Mouse (Mus musculus) heart, postnatal 36 days (tissue): ENCODE measurements around the gene Gpx1. TPM values are rescaled to one million over a fixed set of nuclear protein-coding genes. Genes with fewer than 3 reads are reported as not detected.

Source experiments
- DNase-seq, 2 experiments: peaks; one replicate each; pipeline ENCODE4 v3.0.0; 2021 to 2022
- intact Hi-C: fragments of 180-260 bp; cut with DNase I; formaldehyde crosslinking; loops from one replicate; pipeline ENCODE4 v1.15.1; 2025
- total RNA-seq, 2 experiments: library from RNA; stranded (reverse); gene quantifications; 2 replicates each; pipeline ENCODE4 v1.2.3; 2021

Gene Gpx1
- total RNA-seq, 2 experiments from 2014 or later = 103 to 108 TPM

DNA sequence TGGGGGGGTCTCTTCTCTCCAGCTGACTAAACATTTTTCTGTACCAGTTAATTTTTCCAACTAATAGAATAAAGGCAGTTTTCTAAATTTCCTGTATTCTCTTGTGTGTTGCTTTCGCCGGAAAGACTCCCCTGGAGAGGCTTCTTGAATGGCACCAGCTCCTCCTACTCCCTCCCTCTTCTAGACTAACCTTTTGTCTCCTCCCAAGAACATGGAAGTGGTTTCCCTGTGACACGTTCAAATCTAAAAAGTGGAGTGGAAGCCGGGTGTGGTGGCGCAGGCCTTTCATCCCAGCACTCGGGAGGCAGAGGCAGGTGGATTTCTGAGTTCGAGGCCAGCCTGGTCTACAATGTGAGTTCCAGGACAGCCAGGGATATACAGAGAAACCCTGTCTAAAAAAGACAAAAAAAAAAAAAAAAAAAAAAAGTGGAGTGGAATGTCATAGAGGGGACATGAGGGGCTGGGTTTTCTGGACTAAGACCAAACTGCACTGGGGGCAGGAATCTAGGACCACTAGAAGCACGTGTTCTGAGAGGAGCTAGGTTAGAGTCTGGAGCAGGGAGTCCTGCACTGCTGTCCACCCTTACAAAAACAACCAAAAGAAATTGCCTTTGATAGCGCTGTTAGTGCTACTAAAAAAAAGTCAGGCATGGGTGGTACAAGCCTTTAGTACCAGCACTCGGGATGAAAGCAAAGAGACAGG, 704 bp upstream of the Gpx1 start:
- DNase-seq = no peak
- intact Hi-C loops = loop anchor here (2.0 kb wide), 1 partner anchor 13 kb away; no protein-coding TSS in a partner anchor

DNA sequence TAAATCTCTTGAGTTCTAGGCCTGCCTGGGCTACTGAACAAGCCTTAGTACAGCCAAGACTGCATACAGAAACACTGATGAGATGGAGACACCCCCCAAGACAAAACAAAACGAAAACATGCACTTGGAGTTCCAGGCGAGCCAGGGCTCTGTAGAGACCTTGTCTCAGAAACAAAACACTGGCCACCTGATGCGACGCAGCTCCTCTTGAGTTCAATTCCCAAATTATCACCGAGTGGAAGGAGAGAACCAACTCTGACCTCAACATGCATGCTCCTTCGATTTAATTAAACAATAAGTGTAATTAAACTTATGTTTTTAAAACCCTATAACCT, 185 bp upstream of the Gpx1 start:
- no peak for DNase-seq
- intact Hi-C loops = loop anchor here (2.0 kb wide), 1 partner anchor 14 kb away; no protein-coding TSS in a partner anchor

DNA sequence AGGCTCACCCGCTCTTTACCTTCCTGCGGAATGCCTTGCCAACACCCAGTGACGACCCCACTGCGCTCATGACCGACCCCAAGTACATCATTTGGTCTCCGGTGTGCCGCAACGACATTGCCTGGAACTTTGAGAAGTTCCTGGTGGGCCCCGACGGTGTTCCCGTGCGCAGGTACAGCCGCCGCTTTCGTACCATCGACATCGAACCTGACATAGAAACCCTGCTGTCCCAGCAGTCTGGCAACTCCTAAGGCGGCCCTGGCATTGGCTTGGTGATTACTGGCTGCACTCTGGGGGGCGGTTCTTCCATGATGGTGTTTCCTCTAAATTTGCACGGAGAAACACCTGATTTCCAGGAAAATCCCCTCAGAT, 1.2 kb downstream of the Gpx1 start:
- intact Hi-C loops = loop anchor here (1.0 to 2.0 kb wide), 2 partner anchors 15 to 34 kb away; partner anchors contain the start of genes Rhoa and Tcta
- peak; percentile 33 to 34 for DNase-seq

DNA sequence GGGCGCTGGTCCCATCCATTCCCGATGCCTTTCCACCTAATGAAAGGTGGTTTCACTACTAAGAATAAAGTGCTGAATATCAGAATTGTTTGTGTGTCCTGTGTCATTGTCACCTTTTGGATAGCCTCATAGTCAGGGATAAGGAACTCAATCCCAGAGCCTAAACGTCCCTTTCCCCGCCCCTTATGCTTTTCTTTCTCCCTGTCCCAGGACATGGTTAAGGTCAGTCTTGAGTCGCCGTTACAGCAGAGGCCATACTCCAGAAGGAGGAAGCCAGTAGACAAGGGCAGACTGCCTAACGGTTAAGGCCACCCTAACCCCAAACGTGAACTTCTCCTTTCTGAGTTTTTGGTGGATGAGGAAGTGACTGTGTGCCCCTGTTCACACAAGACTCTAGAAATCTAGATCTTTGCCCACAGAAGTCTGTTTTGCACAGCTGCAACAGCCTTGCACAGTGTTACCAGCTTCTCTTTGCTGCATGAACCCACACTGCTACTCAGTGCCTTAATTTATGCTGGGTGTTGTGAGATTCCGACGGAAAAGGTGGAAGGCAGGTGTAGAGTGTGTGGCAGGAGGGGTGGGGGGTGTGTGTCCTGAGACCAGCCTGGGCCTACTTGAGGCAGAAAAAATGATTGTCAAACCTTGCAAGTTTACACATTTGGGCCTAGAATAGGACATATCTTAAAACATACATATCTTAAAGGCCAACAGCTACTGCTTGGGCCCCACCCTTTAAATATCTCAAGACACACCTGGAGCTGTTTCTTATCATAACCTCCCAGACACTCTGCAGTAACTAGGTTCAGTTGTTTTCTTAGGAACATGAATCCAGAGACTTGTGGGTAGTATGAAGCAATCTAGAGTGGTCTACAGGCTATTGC, 1.8 kb downstream of the Gpx1 start:
- intact Hi-C loops = no loop called here
- peak in 1 of 2 experiments; percentile 31 for DNase-seq

DNA sequence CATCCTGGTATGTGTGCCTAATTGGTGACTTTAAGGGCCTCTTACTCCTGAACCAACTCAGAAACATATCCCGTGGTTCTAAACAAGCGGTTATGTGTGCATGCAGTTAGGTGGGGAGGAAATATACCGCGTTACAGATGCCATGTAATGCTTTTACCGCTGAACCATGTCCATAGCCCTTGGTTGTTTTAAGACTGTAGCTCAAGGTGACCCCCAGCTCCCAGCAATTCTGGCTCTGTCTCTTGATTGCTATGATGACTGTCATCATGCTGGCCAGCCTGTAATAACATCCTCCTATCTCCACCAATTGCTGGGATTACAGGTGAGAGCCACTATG, 2.4 kb downstream of the Gpx1 start:
- no peak for DNase-seq
- intact Hi-C loops = no loop called here

DNA sequence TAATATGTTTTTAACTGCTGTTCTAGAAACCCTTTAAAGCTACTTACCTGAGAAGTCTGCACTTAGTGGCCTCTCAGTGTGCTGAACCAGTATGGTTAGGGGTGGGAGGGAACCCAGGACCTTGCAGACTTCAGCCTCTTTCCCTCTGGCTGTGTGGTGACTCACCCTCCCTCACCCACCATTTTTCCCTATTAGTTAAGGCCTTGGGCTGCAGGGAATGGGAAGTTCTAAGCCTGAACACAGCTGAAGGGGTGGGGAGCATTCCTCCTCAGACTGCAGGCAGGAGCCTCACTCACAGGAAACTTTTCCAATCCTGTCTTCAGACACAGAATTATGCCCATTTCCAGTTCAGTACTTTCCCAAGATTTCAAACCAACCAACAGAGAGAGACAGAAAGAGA, 3.1 kb downstream of the Gpx1 start:
- intact Hi-C loops = no loop called here
- DNase-seq = no peak

DNA sequence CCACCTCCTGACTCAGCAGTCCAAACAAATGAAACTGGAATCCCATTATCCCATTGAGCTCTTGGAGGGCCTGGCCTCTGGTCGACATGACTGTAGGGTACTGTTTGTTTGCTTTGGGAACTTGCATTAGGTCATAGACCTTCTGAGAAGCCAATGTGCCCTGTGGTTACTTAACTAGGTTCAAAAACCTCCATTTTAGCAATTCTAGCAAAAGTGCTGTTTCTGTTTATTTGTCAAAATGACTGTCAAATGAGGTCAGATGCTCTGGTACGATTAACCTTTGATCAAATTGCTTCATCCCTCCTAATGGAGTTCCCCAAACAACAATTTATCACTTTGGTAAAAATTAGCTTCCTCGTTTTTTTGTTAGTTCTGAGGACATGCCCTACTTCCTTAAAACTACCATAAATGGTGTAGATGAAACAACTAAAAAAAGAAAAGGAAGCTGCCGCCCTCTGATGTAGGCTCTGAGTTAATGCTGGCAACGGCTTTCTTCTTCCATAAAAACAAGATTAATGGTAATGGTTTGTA, 3.7 kb downstream of the Gpx1 start:
- DNase-seq = no peak
- intact Hi-C loops = no loop called here

DNA sequence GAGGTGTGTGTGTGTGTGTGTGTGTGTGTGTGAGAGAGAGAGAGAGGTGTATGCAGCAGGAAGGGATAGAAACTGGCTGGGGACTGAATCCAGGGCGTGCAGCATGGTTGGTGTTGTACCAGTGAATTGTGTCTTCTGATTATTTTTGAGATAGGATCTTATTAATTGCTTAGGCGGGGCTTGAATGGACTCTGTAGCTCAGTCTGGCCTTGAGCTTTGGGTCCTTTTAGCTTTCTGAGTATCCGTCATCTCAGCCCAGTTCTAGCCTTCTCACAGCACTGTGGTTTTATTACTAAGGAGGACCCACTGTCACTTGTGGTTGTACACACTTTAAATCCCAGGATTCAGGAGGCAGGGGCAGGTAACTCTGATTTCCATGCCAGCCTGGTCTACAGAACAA, 4.6 kb downstream of the Gpx1 start:
- intact Hi-C loops = no loop called here

DNA sequence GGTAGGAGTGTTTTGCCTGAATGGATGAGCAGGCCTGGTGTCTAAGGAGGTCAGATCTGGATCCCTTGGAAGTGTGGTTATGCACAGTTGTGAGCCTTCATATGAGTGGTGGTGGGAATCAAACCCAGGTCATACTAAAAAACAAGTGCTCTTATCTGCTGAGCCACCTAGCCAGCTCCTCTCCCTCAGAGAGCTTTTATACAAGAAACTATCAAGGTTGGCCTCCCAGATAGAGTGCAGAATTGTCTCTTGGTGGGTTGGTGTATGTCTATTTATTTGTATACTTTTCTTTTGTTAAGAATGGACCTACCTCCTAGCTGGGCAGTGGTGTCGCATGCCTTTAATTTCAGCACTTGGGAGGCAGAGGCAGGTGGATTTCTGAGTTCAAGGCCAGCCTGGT, 5.1 kb downstream of the Gpx1 start:
- no peak for DNase-seq
- intact Hi-C loops = no loop called here

More for the DNA sequence above, 4.6 kb downstream of the Gpx1 start:
- DNase-seq = no peak

DNA sequence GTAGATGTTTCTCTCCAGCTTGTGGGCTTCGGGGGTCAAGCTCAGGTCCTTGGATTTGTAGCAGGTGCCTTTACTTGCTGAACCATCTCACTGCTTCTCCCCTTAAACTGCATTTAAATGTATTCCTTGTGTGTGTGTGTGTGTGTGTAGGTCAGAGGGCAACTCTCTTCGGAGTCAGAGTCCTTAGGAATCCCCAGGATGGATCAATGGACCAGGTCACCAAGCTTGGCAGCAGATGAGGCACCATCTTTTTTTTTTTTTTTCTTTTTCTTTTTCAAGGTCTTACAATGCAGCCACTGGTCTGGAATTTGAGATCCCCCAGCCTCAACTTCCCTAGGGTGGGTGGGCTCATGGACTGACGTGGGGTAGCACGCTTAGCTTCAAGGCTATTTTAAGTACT, 5.8 kb downstream of the Gpx1 start:
- intact Hi-C loops = no loop called here

DNA sequence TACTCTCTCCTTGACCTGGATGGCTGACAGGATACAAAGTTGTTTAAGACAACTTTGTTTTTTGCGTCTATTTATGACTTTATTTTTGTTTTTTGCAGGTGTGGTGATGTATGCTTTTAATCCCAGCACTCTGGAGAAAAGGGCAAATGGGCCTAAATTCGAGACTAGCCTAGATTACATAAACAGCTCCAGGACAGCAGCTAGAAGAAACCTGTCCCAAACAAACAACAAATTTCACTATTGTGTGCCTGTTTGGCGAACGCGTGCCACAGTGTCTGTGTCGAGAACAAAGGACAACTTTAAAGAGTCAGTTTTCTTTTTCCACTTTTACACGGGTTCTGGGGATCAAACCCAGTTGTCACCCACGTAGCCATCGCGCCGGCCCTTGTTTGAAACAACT, 8.3 kb downstream of the Gpx1 start:
- no peak for DNase-seq
- intact Hi-C loops = loop anchor here (1.0 kb wide), 1 partner anchor 41 kb away; the partner anchor contains the start of genes Rhoa and Tcta

More for the DNA sequence above, 5.8 kb downstream of the Gpx1 start:
- DNase-seq = no peak

DNA sequence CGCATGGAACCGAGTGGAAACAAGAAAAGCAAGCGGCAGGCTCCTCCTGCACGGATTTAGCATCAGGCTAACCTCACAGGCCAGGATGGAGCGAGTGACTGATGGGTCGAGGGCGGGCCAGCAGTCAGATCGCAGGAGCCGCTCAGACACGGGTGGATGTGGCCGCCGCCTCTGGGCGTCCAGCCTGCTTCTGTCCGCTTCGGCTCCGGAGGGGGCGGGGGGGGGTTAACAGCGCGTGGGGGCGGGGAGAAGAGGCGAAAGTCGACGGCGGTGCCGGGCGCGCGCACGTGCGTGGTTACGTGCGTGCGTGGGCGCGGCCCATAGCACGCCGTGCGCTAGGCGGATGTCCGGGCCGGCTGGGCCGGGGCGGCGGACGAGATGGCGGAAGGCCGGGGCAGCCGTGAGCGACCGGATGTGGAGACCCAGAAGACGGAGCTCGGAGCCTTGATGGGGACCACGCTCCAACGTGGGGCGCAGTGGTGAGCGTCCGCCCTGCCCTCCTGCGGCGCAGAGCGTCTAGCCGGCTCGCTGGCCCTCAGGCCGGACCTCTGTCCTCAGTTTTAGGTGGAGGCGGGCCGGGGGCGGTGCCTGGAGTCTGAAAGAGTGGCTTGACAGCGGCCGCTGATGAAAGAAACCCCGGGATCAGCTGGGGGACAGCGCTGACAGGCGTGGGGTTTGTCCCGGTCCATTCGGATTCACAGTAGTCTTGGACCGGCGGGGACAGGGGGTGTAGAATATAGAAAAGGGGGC, 9.0 kb downstream of the Gpx1 start, which contains the start of gene Usp4:
Gene Usp4, plus strand, starts transcription at position 314 of the 750 bp plus-strand sequence.
- DNase-seq = peak; percentile 85 to 91
- intact Hi-C loops = loop anchor here (1.0 kb wide), 1 partner anchor 41 kb away; the partner anchor contains the start of genes Rhoa and Tcta

DNA sequence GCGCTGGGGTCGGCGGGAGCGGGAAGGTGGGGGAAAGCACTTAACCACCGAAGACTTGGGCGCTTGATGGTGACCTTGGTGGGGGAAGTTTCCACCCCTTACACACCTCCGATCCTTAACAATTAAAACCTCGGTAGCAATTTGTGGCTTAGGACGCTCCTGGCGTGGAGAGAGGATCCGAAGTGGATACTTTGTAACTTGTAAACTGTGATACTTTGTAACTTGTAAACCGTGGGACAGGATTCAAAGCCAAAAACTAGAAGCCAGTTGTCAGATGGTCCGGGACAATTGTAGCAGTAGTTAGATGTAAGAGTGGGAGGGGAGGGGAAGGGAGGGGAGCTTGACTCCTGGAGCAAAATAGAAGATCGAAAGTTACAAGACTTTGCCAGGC, 9.6 kb downstream of the Gpx1 start:
- intact Hi-C loops = no loop called here
- no peak for DNase-seq

DNA sequence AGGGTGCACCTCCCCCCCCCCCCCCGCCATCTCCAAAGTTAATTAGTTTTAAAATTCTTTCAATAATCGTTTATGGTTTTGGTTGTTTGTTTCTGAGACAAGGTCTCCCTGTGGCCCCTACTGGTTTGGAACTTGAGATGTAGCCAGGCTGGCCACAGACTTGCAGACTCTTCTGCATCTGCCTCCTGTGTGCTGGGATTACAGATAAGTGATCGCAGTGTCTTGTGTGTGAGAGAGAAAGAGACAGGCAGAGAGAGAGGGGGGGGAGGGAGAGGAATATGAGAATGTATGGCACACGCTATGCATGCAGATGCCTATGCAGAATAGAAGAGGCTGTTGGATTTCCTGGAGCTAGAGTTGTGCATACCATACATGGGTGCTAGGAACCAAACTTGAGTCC, 11.0 kb downstream of the Gpx1 start:
- intact Hi-C loops = no loop called here
- no peak for DNase-seq

DNA sequence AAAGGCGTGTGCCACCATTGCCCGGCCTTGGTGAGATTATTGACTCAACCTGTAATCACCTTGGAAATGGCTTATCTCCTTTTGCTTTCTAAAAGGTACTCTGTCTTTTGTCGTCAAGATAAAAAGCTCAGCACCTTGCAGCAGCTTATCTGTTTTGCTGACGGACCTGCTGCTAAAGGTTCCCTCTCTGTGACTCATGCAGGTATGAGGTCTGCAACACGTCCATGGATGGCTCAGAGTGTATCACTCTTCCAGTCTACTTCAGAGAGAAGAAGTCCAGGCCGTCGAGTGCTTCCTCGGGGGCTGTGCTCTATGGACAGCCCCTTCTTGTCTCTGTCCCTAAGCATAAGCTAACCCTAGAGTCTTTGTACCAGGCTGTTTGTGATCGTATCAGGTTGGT, 39.5 kb downstream of the Gpx1 start:
- DNase-seq = no peak
- intact Hi-C loops = no loop called here

DNA sequence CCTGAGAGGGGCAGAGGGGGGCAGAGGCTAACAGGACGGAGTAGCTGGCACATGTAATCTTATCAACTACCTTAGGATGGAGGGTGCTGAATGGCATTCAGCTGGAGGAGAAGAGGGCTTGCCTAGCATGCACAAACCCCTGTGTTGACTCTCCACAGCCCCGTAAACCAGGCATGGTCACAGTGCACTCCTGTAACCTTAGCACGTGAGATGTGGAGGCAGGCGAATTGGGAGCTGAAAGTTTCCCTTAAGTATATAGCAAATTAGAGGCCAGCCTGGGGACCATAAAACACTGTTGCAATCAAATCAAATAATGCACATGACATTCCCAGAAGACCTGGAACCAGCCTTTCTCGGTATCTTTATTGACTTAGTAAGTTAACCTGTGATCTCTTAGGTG, 40.0 kb downstream of the Gpx1 start:
- no peak for DNase-seq
- intact Hi-C loops = no loop called here

DNA sequence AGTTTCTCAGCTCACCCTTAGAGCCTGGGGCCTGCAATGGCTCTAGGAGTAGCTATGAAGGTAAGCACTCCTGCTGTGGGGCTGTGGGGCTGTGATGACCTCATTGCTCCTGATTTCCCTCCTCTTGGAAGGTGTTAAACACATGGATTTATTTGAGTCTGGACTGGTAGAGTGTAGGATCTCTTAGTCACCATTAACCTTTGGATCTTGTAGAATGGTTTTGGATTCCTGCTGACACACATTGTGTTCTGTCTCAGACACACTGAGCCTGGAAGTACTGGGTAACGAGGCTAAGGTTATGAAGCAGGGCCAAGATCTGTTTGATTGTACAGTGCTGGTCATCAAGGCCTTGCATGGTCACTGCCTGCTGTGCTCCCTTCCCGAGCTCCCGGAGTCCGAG, 40.6 kb downstream of the Gpx1 start:
- intact Hi-C loops = no loop called here
- no peak for DNase-seq

DNA sequence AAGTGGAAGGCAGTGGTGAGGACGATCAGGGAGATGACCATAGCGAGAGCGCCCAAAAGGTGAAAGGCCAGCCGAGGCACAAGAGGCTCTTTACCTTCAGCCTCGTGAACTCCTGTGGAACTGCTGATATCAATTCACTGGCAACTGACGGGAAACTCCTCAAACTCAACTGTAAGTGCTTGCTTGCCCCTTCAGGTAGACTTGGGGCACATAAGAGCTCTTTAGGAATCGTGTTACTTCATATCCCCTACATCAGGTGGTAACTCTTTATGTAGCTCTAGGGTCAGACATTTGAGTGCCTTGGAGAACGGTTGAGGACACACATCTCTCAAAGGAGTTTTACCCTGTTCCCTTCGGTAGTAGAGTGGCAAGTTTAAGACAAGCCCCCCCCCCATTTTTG, 42.7 kb downstream of the Gpx1 start:
- no peak for DNase-seq
- intact Hi-C loops = no loop called here

DNA sequence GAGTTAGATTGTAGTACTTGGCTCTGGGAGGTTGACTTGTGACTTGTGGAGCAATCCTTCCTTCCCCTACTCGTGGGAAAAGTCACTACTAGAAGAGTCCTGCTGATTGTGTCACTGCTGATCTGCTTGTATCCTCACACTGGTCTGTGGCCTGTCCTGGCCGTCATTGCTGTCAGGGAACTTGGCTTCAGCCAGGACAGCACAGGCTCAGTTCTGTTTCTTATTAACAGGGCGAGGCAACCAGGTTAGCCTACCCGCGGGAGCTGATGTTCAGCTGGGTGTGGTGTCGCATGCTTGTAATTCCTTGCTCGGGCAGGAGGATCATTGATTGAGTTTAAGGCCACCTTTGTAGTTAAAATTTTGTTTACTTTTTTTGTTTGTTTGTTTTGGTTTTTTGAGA, 46.3 kb downstream of the Gpx1 start:
- no peak for DNase-seq
- intact Hi-C loops = no loop called here

DNA sequence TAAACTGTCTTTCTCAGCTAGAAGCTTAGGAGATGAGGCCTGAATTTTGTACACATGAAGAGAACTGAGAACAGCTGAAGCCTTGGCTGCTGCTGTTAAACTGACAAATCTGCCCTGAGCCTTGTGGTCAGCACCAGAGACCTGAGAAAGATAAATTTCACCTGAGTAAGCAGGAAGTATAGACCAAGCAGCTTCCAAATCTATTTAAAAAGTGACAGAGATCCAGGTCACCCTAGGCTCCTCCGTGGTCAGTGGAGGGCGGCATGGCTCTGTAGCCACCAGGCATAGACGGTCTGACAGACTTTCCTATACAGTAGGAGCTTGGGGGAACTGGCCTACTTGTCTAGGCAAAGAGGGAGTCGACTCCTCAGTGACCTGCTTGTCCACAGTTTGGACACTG, 48.1 kb downstream of the Gpx1 start:
- intact Hi-C loops = no loop called here
- no peak for DNase-seq

DNA sequence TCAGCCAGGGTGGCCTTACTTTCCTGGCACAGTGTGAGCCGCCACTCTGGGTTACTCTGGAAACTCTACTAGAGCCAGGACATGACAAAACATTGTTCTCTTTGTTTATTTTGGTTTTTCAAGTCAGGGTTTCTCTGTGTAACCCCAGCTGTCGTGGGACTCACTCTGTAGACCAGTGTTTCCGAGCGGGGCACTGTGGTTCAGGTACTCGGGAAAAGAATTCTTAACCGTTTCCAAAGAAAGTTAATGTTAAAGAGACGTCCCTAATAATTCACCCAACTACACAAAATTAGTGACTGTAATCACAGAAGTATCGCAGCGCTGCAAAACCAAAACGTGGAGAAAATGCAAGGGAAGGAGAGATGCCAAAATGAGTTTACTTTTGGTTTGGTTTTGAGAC, 49.9 kb downstream of the Gpx1 start:
- DNase-seq = no peak
- intact Hi-C loops = no loop called here
